Mouse (Mus musculus) erythroid progenitor cell, adult 5-6 weeks (primary cell): ENCODE data around the gene Abhd14b. TPM values are rescaled to one million over a fixed set of nuclear protein-coding genes. Genes with fewer than 3 reads are reported as not detected.

Experiments used
- ATAC-seq: replicated peaks from 2 replicates; pipeline ENCODE4 v1.8.0; 2016; ENCODE audit warnings: moderate number of reproducible peaks, mild to moderate bottlenecking, moderate TSS enrichment, inconsistent platforms; ENCODE audit not compliant: poor library complexity, low FRiP score, severe bottlenecking
- total RNA-seq, 2 experiments: library from RNA; stranded (forward) in 1 of 2; stranded (reverse) in 1 of 2; fragments of 150-400 nt in 1 of 2; fragments of 186-747, 209-891 nt in 1 of 2; gene quantifications; 2 replicates each; pipeline versions ENCODE4 v1.2.3 to v1.2.4; 2015 to 2017; ENCODE audit warnings: low replicate concordance in 2 of 2

Abhd14b gene
- total RNA-seq, 2 experiments from 2014 or later: 0.91 to 1.3 TPM

- ATAC-seq: no peak
Observed at GRCm38 (mm10) chr9:106456325-106457162, 9.3 kb downstream of the Abhd14b start.

- ATAC-seq: no peak
Observed at GRCm38 (mm10) chr9:106457163-106457559, 9.9 kb downstream of the Abhd14b start.

- ATAC-seq: no peak
Observed at GRCm38 (mm10) chr9:106457920-106458319, 10.7 kb downstream of the Abhd14b start.

GRCm38 (mm10) chr9:106459946-106460345, 12.7 kb downstream of the Abhd14b start:
- no peak for ATAC-seq

- ATAC-seq: no peak
Observed at GRCm38 (mm10) chr9:106460401-106461025, 13.3 kb downstream of the Abhd14b start.

GRCm38 (mm10) chr9:106461026-106461415, 13.8 kb downstream of the Abhd14b start:
- ATAC-seq: no peak

GRCm38 (mm10) chr9:106461641-106462429, 14.6 kb downstream of the Abhd14b start:
- ATAC-seq: no peak

GRCm38 (mm10) chr9:106462430-106462800, 15.2 kb downstream of the Abhd14b start:
- ATAC-seq: no peak

- no peak for ATAC-seq
Observed at GRCm38 (mm10) chr9:106463122-106464063, 16.1 kb downstream of the Abhd14b start.

- 0 out of 2 replicates have a peak, but pooled peaks have one; percentile 25 for ATAC-seq
Observed at GRCm38 (mm10) chr9:106464751-106465541, 17.7 kb downstream of the Abhd14b start.

GRCm38 (mm10) chr9:106465571-106466200, 18.4 kb downstream of the Abhd14b start, which contains the start of gene Gpr62:
Gene Gpr62 (minus strand): TSS chr9:106465938.
- no peak for ATAC-seq

GRCm38 (mm10) chr9:106466721-106467120, 19.5 kb downstream of the Abhd14b start:
- ATAC-seq: no peak

GRCm38 (mm10) chr9:106467746-106468145, 20.5 kb downstream of the Abhd14b start:
- no peak for ATAC-seq

- no peak for ATAC-seq
Observed at GRCm38 (mm10) chr9:106469317-106469716, 22.1 kb downstream of the Abhd14b start.

GRCm38 (mm10) chr9:106469776-106470175, 22.5 kb downstream of the Abhd14b start:
- ATAC-seq: no peak

- no peak for ATAC-seq
Observed at GRCm38 (mm10) chr9:106470991-106471750, 23.9 kb downstream of the Abhd14b start.

- no peak for ATAC-seq
Observed at GRCm38 (mm10) chr9:106471892-106472291, 24.6 kb downstream of the Abhd14b start.
